Mouse (Mus musculus): ENCODE measurements around the gene Reln. TPM values are rescaled to one million over a fixed set of nuclear protein-coding genes. Genes with fewer than 3 reads are reported as not detected.

The Reln gene
- polyA plus RNA-seq, 1 experiment from 2014 or later: 17.8 TPM

DNA sequence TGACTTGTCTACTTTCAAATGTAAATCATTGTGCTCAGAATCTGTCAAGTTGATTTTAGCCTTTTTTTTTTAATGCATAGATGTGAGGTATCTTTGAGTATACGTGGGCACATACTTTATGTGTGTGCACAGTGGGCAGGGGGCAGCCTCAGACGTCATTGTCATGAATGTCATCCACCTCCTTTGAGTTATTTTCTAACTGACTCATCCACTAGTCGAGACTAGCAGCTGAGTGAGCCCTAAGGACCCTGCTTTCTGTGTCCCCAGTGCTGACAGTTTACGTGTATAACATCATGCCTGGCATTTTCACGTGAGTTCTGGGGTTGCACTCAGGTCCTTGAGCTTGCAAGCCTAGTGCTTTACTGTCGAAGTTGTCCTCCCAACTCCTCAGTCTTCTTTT, 443.6 kb downstream of the Reln start:
- H3K9me3 ChIP-seq: no peaks in the 10 kb centered on the region
- no peak overlapping the region for H3K4me3 ChIP-seq
- no peaks in the 10 kb centered on the region for H3K27me3 ChIP-seq
- no peak overlapping the region for H3K27ac ChIP-seq (replicated peaks)
- H3K4me2 ChIP-seq (replicated peaks): no peak overlapping the region
- no peaks in the 10 kb centered on the region for H3K4me1 ChIP-seq
- ATAC-seq (ENCODE audit: low FRiP score, low read depth): no peak
- no peak overlapping the region for H3K9ac ChIP-seq (replicated peaks)
- WGBS: 78% methylated on average over 6 of the region's 6 CpGs
- H3K36me3 ChIP-seq: no peaks in the 10 kb centered on the region

DNA sequence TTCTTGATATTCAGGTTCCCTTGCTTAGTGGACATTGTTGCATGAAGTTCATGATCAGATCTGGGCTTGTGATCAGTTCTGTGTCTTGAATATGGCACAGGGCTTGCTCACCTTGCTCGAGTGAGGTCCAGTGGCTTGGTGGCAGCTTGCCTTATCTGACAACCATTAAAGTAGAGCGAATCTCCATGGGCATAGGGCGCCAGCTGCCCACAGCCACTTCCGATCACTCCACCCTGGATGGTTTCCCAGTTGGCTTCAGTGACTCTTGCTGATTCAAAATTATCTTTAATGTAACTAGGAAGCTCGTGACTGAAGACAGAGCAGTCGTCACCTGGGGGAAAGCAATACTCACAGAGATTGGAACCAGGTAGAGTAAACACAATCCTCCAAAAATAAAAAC, 445.6 kb downstream of the Reln start:
- no peaks in the 10 kb centered on the region for H3K9me3 ChIP-seq
- H3K36me3 ChIP-seq: no peaks in the 10 kb centered on the region
- ATAC-seq (ENCODE audit: low FRiP score, low read depth): no peak
- WGBS: 89% methylated on average over 6 of the region's 6 CpGs
- no peak overlapping the region for H3K27ac ChIP-seq (replicated peaks)
- H3K9ac ChIP-seq (replicated peaks): no peak overlapping the region
- no peaks in the 10 kb centered on the region for H3K27me3 ChIP-seq
- H3K4me3 ChIP-seq: no peak overlapping the region
- H3K4me1 ChIP-seq: no peaks in the 10 kb centered on the region
- no peak overlapping the region for H3K4me2 ChIP-seq (replicated peaks)

DNA sequence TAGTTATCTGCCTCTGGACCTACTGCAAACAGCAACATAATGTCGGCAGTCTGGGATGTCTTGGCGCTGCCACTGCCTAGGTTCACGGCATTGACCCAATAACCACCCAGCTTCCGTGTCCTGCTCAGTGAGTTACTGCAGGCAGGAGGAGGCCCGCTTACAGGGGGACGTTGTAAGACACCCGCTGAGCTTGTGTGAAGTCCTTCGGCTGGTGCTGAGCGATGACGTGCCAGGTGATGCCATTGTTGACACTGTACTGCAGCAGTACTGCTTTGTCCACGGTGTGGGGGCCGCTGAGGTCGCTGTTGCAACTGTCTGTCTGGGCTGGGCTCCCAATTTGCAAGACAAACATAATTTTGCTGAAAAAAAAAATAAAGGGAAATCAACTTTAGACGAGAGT, 447.9 kb downstream of the Reln start:
- Histone ChIP-seq H3K9ac (replicated peaks) (no peak overlapping the region), H3K4me2 (replicated peaks) (no peak overlapping the region), H3K4me3 (no peak overlapping the region), H3K36me3 (no peaks in the 10 kb centered on the region), H3K27ac (replicated peaks) (no peak overlapping the region), H3K9me3 (no peaks in the 10 kb centered on the region), H3K27me3 (no peaks in the 10 kb centered on the region), H3K4me1 (no peaks in the 10 kb centered on the region)
- ATAC-seq (ENCODE audit: low FRiP score, low read depth): no peak
- WGBS: 86% methylated on average over 14 of the region's 14 CpGs

DNA sequence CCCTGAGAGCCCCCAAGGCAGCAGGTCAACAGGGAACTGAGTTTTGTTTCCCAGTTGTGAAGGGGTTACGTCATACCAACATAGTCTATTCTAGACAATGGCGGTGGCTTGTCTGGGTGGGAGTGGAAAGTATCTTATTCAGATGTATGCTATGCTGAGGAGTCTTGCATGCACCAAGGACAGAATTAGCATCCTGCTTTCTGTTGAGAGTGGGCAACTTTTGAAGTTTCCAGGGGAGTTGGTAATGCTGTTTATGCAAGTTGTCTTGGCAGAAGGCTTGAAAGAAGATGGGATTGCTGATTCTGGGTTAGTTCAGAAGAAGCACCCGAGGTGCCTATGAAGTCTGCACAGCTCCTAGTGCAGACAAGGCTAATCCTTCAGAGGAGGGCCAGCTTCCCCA, 450.3 kb downstream of the Reln start:
- no peaks in the 10 kb centered on the region for H3K4me1 ChIP-seq
- no peak overlapping the region for H3K4me2 ChIP-seq (replicated peaks)
- WGBS: 82% methylated on average over 3 of the region's 3 CpGs
- H3K27me3 ChIP-seq: no peaks in the 10 kb centered on the region
- no peak for ATAC-seq (ENCODE audit: low FRiP score, low read depth)
- H3K9me3 ChIP-seq: no peaks in the 10 kb centered on the region
- H3K4me3 ChIP-seq: no peak overlapping the region
- H3K36me3 ChIP-seq: no peaks in the 10 kb centered on the region
- H3K27ac ChIP-seq (replicated peaks): no peak overlapping the region
- no peak overlapping the region for H3K9ac ChIP-seq (replicated peaks)

DNA sequence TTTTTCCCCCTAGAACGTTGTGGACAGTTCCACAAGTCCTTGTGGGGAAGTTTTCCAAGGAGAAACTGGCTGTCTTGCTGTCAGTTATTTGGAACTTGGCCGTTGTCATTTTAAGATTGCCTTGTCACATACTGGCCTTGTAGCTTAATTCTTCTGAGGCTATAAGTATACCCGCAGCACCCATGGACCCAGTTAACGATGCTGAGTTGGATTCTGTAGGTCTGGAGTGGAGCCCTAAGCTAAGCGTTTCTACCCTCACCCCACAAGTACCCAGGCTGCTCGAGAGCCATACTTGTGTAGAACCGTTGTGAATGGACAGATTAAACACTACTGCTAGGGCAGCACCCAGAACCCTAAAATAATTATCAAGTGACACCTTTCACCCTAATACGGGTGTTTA, 477.8 kb downstream of the Reln start:
- Histone ChIP-seq H3K9ac (replicated peaks) (no peak overlapping the region), H3K4me1 (peaks cover 15% of the 10 kb centered on the region), H3K9me3 (no peaks in the 10 kb centered on the region), H3K27ac (replicated peaks) (no peak overlapping the region), H3K4me2 (replicated peaks) (0 out of 2 replicates have a peak overlapping the region, but pooled peaks have one; percentile 54), H3K4me3 (no peak overlapping the region), H3K27me3 (0 out of 2 replicates have a peak, but pooled peaks cover 5% of the 10 kb centered on the region), H3K36me3 (no peaks in the 10 kb centered on the region)
- 63% methylated on average over 8 of the region's 8 CpGs for WGBS
- no peak for ATAC-seq (ENCODE audit: low FRiP score, low read depth)

DNA sequence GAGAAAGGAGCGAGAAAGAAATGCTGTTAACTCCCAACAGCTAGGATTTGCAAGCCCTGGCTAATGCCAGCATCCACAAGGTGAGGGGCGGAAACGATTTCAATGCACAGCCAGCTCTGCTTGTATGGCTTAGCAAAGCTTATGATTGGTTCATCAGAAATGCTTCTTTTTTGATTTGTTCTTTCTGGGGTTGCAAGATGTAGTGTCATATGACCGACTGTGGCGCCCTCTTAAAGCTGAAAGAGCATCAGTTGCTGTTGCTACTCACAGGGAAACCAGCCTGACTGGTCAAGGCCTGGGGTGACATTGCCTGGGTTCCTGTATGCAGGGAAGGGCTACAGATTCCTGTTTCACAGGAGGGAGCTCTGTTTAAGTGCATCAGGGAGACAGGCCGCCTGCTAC, 478.2 kb downstream of the Reln start:
- H3K9me3 ChIP-seq: no peaks in the 10 kb centered on the region
- no peaks in the 10 kb centered on the region for H3K36me3 ChIP-seq
- 4% methylated on average over 6 of the region's 6 CpGs for WGBS
- 0 out of 2 replicates have a peak, but pooled peaks cover 5% of the 10 kb centered on the region for H3K27me3 ChIP-seq
- H3K9ac ChIP-seq (replicated peaks): no peak overlapping the region
- H3K4me2 ChIP-seq (replicated peaks): peak overlapping the region; percentile 54
- peaks cover 15% of the 10 kb centered on the region for H3K4me1 ChIP-seq
- H3K27ac ChIP-seq (replicated peaks): no peak overlapping the region
- ATAC-seq (ENCODE audit: low FRiP score, low read depth): peak; percentile 52
- H3K4me3 ChIP-seq: peak overlapping the region; percentile 30

DNA sequence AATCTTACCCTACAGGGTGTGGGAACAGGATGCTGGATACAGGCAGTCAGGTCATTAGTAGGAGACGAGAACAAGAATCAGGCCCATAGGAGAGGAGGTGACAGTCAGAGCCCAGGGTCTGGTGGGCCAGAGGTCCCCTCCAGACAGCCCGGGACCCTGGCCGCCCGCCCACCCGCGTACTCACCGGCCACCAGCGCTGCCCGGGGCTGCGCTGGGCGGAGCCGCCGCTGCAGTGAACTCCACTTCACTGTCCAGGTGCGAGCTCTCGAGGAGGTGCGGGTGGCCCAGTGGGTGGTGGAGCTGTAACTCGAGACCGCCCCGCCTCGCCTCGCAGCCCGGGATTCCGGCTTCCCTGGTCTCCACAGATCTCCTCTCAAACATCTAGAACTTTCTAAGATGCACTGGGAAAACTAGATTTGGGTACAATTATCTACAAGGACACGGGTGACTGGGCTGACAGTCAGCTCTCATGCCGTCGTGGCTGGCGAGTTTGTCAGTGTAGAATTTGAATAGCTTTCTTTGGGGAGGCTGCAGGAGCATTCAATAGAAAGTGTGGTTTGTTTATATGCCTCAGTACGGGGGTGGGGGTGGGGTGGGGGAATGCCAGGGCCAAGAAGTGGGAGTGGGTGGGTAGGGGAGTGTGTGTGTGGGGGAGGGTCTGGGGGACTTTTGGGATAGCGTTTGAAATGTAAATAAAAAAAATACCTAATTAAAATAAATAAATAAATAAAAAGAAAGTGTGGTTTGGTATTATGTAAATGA, 479.0 kb downstream of the Reln start, which contains the start of gene Slc26a5:
Gene Slc26a5, minus strand, starts transcription at position 259 of the 762 bp plus-strand sequence.
- H3K36me3 ChIP-seq: no peaks in the 10 kb centered on the region
- H3K4me3 ChIP-seq: peak within 1 kb of the TSS; percentile 30
- no peak within 1 kb of the TSS for H3K27ac ChIP-seq (replicated peaks)
- peaks cover 15% of the 10 kb centered on the region for H3K4me1 ChIP-seq
- under 1% methylated on average over 27 of the region's 29 CpGs for WGBS
- H3K4me2 ChIP-seq (replicated peaks): peak within 1 kb of the TSS; percentile 54
- peak; percentile 63; the same call in 1 of the 2 replicates for ATAC-seq (ENCODE audit: low FRiP score, low read depth)
- H3K9ac ChIP-seq (replicated peaks): no peak within 1 kb of the TSS; the same call in 1 of the 2 replicates
- H3K27me3 ChIP-seq: 0 out of 2 replicates have a peak, but pooled peaks cover 5% of the 10 kb centered on the region
- no peaks in the 10 kb centered on the region for H3K9me3 ChIP-seq

DNA sequence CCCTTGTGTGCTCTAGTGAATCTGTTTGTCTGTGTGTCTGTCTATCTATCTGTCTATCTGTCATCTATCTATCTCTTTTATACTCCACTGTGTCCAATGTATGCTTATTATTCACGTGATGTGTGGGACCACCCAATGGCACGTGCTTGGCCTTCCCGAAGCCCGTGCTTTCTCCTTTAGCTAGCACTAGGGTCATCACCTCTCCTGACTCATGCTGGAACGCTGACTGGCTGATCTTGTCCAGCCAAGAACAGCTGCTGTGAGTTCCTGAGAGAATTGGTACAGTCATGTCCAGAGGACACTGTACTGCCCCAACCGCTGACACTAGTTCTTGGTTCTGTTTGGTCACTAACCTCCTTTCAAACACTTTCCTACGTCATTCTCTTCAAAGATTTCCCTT, 485.8 kb downstream of the Reln start:
- no peak overlapping the region for H3K4me2 ChIP-seq (replicated peaks)
- H3K4me1 ChIP-seq: no peaks in the 10 kb centered on the region
- H3K9ac ChIP-seq (replicated peaks): no peak overlapping the region
- no peaks in the 10 kb centered on the region for H3K36me3 ChIP-seq
- H3K9me3 ChIP-seq: no peaks in the 10 kb centered on the region
- no peak overlapping the region for H3K4me3 ChIP-seq
- no peak for ATAC-seq (ENCODE audit: low FRiP score, low read depth)
- 86% methylated on average over 7 of the region's 7 CpGs for WGBS
- H3K27ac ChIP-seq (replicated peaks): no peak overlapping the region
- H3K27me3 ChIP-seq: no peaks in the 10 kb centered on the region

DNA sequence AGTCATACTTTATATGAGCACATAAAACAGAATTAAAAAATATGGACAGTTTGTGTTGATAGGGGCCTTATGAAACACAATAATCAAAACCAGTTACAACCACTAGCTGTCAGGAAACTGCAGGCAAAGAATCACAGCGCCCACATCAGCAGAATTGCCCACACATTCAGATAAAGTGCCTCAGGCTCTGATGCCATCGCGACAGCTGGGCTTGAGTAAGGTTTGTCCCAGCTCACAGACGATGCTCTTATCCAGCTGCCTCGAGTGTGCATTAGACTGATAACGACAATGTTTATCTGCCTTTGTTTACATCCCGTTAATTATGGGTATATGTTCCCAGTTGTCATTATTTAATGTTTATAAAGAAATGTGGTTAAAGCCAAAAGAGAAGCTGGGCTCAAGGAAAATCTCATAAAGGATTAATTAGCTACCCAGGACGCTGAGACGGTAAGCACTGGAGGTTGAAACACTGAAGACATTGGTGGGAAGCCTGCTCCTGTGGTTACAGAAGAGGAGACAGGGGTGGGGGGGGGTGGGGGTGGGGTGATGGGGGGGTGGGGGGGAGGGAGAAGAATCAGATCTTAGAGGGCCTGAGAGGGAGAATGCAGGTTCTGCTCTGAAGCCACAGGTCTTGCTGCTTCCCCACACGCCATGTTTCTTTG, 492.7 kb downstream of the Reln start:
- 59% methylated on average over 10 of the region's 10 CpGs for WGBS
- H3K4me3 ChIP-seq: no peak overlapping the region
- no peaks in the 10 kb centered on the region for H3K36me3 ChIP-seq
- ATAC-seq (ENCODE audit: low FRiP score, low read depth): 0 out of 2 replicates have a peak, but pooled peaks have one; percentile 44
- H3K27me3 ChIP-seq: no peaks in the 10 kb centered on the region
- H3K9me3 ChIP-seq: no peaks in the 10 kb centered on the region
- no peak overlapping the region for H3K9ac ChIP-seq (replicated peaks)
- H3K27ac ChIP-seq (replicated peaks): no peak overlapping the region
- H3K4me2 ChIP-seq (replicated peaks): no peak overlapping the region
- H3K4me1 ChIP-seq: no peaks in the 10 kb centered on the region

DNA sequence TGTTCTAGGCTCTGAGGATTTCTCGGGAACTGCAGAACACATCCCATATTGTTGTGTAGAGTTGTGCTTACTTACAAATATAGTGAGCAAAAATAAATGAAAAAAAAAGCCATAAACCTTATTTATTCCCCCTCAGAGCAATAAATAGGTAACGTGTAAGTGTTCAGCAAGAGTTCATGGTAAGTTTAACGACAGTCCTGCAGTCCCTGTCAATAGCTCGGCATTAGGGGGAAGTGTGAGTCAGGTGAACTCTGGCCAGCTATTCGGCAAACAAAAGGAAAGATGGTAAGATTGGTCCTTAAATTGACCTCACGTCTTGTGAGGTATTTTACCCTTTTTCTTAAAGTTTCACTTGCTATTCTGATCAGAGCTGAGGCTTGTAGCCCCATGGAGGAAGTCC, 497.1 kb downstream of the Reln start:
- Histone ChIP-seq H3K4me1 (no peaks in the 10 kb centered on the region), H3K27ac (replicated peaks) (no peak overlapping the region), H3K9me3 (no peaks in the 10 kb centered on the region), H3K27me3 (no peaks in the 10 kb centered on the region), H3K36me3 (no peaks in the 10 kb centered on the region), H3K9ac (replicated peaks) (no peak overlapping the region), H3K4me2 (replicated peaks) (no peak overlapping the region), H3K4me3 (no peak overlapping the region)
- WGBS: 88% methylated on average over 6 of the region's 6 CpGs
- ATAC-seq (ENCODE audit: low FRiP score, low read depth): no peak

DNA sequence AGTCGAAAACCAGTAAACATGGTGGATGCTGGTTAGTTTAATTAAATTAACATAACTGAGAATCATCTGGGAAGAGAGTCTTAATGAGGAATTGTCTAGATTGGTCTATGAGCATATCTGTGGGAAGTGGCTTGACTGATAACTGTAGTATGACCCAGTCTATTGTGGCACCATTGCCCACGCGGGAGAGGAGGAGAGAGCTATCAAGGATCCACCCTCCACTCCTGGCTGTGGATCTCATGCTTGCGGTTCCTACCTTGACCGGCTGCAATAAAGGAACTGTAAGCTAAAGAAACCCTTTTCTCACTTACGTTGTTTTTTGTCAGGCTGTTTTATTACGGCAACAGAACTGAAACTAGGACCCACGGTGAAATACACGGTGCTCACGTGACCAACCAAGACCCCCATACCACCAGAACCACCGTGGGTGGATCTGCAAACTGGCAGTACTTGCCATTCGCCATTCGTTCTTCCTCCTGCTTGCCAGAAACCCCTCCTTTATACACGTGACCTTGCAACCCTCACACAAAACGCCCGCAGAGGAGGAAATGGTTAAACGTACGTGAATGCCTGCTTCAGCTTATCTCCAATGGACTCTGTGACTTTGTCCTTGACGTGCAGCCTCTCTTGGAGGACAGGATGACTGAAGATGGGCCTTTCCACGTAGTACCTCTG, 497.7 kb downstream of the Reln start:
- Histone ChIP-seq H3K27me3 (no peaks in the 10 kb centered on the region), H3K4me3 (no peak overlapping the region), H3K9me3 (no peaks in the 10 kb centered on the region), H3K27ac (replicated peaks) (no peak overlapping the region), H3K9ac (replicated peaks) (no peak overlapping the region), H3K4me1 (no peaks in the 10 kb centered on the region), H3K4me2 (replicated peaks) (no peak overlapping the region), H3K36me3 (no peaks in the 10 kb centered on the region)
- no peak for ATAC-seq (ENCODE audit: low FRiP score, low read depth)
- WGBS: 88% methylated on average over 20 of the region's 20 CpGs

DNA sequence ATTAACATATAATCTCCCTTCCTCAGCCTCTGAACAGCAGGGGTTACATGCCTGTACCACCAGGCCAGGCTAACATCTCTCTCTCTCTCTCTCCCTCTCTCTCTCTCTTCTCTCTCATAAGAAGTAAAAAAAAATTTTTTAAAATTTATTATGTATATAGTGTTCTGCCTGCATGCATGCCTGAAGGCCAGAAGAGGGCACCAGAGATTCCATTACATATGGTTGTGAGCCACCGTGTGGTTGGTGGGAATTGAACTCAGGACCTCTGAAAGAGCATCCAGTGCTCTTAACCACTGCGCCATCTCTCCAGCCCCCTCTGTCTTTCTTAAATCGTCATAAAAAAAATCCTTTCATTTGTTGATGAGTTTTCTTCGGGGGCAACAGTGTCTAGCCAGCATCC, 499.8 kb downstream of the Reln start:
- no peaks in the 10 kb centered on the region for H3K36me3 ChIP-seq
- H3K9me3 ChIP-seq: no peaks in the 10 kb centered on the region
- no peak overlapping the region for H3K9ac ChIP-seq (replicated peaks)
- H3K27ac ChIP-seq (replicated peaks): no peak overlapping the region
- 79% methylated on average over 4 of the region's 4 CpGs for WGBS
- H3K4me2 ChIP-seq (replicated peaks): no peak overlapping the region
- H3K4me3 ChIP-seq: no peak overlapping the region
- ATAC-seq (ENCODE audit: low FRiP score, low read depth): no peak
- no peaks in the 10 kb centered on the region for H3K27me3 ChIP-seq
- no peaks in the 10 kb centered on the region for H3K4me1 ChIP-seq

Measured in midbrain, embryonic 12.5 days (tissue).